Mouse (Mus musculus) heart, postnatal 4 days (tissue): Measurements from ENCODE around the gene Twsg1. TPM values are rescaled to one million over a fixed set of nuclear protein-coding genes. Genes with fewer than 3 reads are reported as not detected.
A peak's percentile ranks its signal among the peaks of the same experiment; 100 is the strongest.

ENCODE experiments used
- DNase-seq: peaks from one replicate; pipeline ENCODE4 v3.0.0; 2021
- total RNA-seq, 2 experiments: library from RNA; stranded (reverse); gene quantifications; 2 replicates each; pipeline ENCODE4 v1.2.3; 2021

Twsg1 gene
- total RNA-seq, 2 experiments from 2014 or later: 80.3 to 81.0 TPM

GRCm38 (mm10) chr17:65931525-65931924 is 19.5 kb downstream of the Twsg1 start:
- DNase-seq: no peak

- DNase-seq: peak; percentile 41
Observed at GRCm38 (mm10) chr17:65930960-65931359, 20.1 kb downstream of the Twsg1 start.

- DNase-seq: no peak
Observed at GRCm38 (mm10) chr17:65930158-65930826, 20.7 kb downstream of the Twsg1 start.

GRCm38 (mm10) chr17:65929319-65929978 is 21.6 kb downstream of the Twsg1 start:
- DNase-seq: no peak

GRCm38 (mm10) chr17:65927077-65927476 is 23.9 kb downstream of the Twsg1 start:
- DNase-seq: no peak

GRCm38 (mm10) chr17:65924218-65924617 is 26.8 kb downstream of the Twsg1 start:
- no peak for DNase-seq

GRCm38 (mm10) chr17:65921975-65922374 is 29.1 kb downstream of the Twsg1 start:
- no peak for DNase-seq

GRCm38 (mm10) chr17:65919235-65919634 is 31.8 kb downstream of the Twsg1 start:
- no peak for DNase-seq

GRCm38 (mm10) chr17:65916135-65916668 is 34.8 kb downstream of the Twsg1 start:
- DNase-seq: peak; percentile 94

- DNase-seq: no peak
Observed at GRCm38 (mm10) chr17:65914083-65914482, 36.9 kb downstream of the Twsg1 start.

GRCm38 (mm10) chr17:65912202-65912601 is 38.8 kb downstream of the Twsg1 start:
- no peak for DNase-seq

GRCm38 (mm10) chr17:65911285-65912069 is 39.5 kb downstream of the Twsg1 start:
- DNase-seq: no peak

- no peak for DNase-seq
Observed at GRCm38 (mm10) chr17:65908270-65908669, 42.8 kb downstream of the Twsg1 start.

- DNase-seq: peak; percentile 41
Observed at GRCm38 (mm10) chr17:65906895-65907401, 44.1 kb downstream of the Twsg1 start.

GRCm38 (mm10) chr17:65906313-65906894 is 44.6 kb downstream of the Twsg1 start:
- no peak for DNase-seq

- no peak for DNase-seq
Observed at GRCm38 (mm10) chr17:65905241-65905640, 45.8 kb downstream of the Twsg1 start.

- no peak for DNase-seq
Observed at GRCm38 (mm10) chr17:65903826-65904225, 47.2 kb downstream of the Twsg1 start.

GRCm38 (mm10) chr17:65903011-65903410 is 48.0 kb downstream of the Twsg1 start:
- DNase-seq: peak; percentile 3

GRCm38 (mm10) chr17:65902281-65902680 is 48.7 kb downstream of the Twsg1 start:
- no peak for DNase-seq

GRCm38 (mm10) chr17:65896016-65896415 is 55.0 kb downstream of the Twsg1 start:
- DNase-seq: no peak

GRCm38 (mm10) chr17:65889476-65889875 is 61.5 kb downstream of the Twsg1 start:
- DNase-seq: no peak

GRCm38 (mm10) chr17:65886571-65886970 is 64.5 kb downstream of the Twsg1 start:
- peak; percentile 25 for DNase-seq
